Mouse (Mus musculus): ENCODE data around the gene Slc38a6.

Slc38a6 gene

GRCm38 (mm10) chr12:73399426-73399825 lies 112.8 kb downstream of the Slc38a6 start:
- DNase-seq = no peak

- no peak for DNase-seq
These were observed 114.0 kb downstream of the Slc38a6 start for GRCm38 (mm10) chr12:73400481-73401025.

- DNase-seq = no peak
These were observed 115.0 kb downstream of the Slc38a6 start for GRCm38 (mm10) chr12:73401520-73402130.

GRCm38 (mm10) chr12:73402137-73402712 lies 115.6 kb downstream of the Slc38a6 start:
- DNase-seq = no peak

GRCm38 (mm10) chr12:73402851-73403665 lies 116.5 kb downstream of the Slc38a6 start:
- DNase-seq = no peak

Data from layer of hippocampus, adult 9-11 months (tissue).